Mouse (Mus musculus): ENCODE data around the gene Spata31d1a.

DNA sequence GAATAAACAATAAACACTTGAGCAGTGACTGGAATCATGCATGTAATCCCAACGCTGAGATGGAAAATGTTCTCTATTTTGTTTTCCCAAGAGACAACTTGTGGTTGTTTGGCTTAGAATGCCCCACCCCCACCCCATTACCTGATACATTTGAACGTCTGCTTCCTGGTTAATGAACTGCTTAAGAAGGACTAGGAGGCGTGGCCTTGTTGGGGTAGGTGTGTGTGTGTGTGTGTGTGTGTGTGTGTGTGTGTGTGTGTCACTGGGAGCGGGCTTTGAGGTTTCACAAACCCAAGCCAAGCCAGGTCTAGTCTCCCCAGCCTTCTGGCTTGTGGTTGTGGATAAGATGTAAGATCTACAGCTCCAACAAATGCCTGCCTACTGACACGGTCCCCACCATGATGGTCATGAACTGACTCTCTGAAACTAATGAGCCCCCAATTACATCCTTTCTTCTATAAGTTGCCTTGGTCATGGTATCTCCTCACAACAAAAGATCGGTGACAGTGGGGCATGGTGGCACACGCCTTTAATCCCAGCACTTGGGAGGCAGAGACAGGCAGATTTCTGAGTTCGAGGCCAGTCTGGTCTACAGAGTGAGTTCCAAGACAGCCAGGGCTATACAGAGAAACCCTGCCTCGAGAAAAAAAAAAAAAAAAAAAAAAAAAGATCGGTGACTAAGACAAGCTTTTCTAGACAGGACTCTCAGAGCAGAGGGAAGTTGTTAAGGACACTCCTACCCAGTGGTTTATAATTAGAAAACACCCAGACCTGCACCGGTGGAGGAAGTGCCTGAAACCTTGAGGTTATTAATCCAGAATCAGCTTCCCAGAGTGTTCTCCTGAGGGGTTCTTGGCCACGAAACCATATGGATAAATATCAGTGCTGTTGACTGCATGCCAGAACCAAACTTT lies 33.6 kb downstream of the Spata31d1a start:
- TF ChIP-seq ZNF384 (IDR thresholded peaks at IDR 0.05; ENCODE audit: low read depth, low read length), result peak; percentile 64
- TF ChIP-seq USF1 (IDR thresholded peaks at IDR 0.05; ENCODE audit: low read depth, low read length), result no peak
- no peak for TF ChIP-seq JUND (conservative IDR thresholded peaks at IDR 0.05; ENCODE audit: low read depth, low read length)
- no peak for TF ChIP-seq POLR2A (IDR thresholded peaks at IDR 0.05; ENCODE audit: low read depth, low read length)
- TF ChIP-seq CTCF (conservative IDR thresholded peaks at IDR 0.05 in 1 of 2, IDR thresholded peaks at IDR 0.05 in 1 of 2; ENCODE audit: low read depth in 2 of 2, low read length in 2 of 2), result no peak
- TF ChIP-seq MAFK (IDR thresholded peaks at IDR 0.05; ENCODE audit: insufficient replicate concordance, low read length), result no peak

Data from CH12.LX (cell line).